Mouse (Mus musculus) bone marrow, adult 2 months (tissue): ENCODE data around the gene Eaf1.

Experiments
- CTCF ChIP-seq: fragments of 200-500 bp; IDR thresholded peaks from 2 replicates; pipeline ENCODE4 v1.5.1; 2011; ENCODE audit warnings: low read length, control low read depth; ENCODE audit not compliant: control insufficient read depth, insufficient read depth
- POLR2A ChIP-seq: fragments of 200-500 bp; IDR thresholded peaks from 2 replicates; pipeline ENCODE4 v1.6.1; 2011; ENCODE audit warnings: low read depth, mild to moderate bottlenecking, control low read depth, low read length, borderline replicate concordance; ENCODE audit not compliant: control insufficient read depth

DNA sequence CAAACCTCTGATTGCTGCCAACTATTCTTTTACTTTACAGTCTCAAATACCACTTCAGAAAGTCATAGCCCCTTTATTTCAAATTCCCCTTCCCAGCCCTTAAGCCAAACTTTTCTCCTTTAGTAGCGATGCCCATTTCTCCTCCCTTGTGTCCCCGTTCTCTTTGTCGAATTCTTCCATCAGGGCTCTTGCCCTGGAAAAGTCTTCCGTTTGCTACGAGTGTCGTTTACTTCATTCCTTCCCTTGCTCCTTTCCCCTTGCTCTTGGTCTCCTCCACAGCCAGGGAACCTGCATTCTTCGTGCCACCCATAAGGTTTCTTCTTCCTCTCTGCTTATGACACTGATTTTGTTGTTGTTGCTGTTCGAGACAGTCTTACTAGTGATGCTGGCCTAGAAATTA is 1.3 kb downstream of the Eaf1 start:
- no peak for TF ChIP-seq POLR2A
- TF ChIP-seq CTCF = no peak
